Mouse (Mus musculus) C2C12 (cell line): ENCODE results near the gene Ttyh1. TPM values are rescaled to one million over a fixed set of nuclear protein-coding genes. Genes with fewer than 3 reads are reported as not detected.

Experiments
- H3K27me3 ChIP-seq: one replicate; pipeline ENCODE4 v1.6.1; 2011; ENCODE audit not compliant: control insufficient read depth, insufficient read depth, insufficient read length
- H3K36me3 ChIP-seq: one replicate; pipeline ENCODE4 v1.6.1; 2011; ENCODE audit not compliant: control insufficient read depth, insufficient read depth
- H3K4me3 ChIP-seq: one replicate; pipeline ENCODE4 v1.5.1; 2011; ENCODE audit warnings: mild to moderate bottlenecking, control low read depth; ENCODE audit not compliant: poor library complexity, insufficient read depth, severe bottlenecking
- H3K79me2 ChIP-seq: one replicate; pipeline ENCODE4 v1.6.1; 2011; ENCODE audit not compliant: control insufficient read depth, insufficient read depth
- H3K79me3 ChIP-seq: one replicate; pipeline ENCODE4 v1.6.1; 2011; ENCODE audit warnings: low read depth, control low read depth
- H3ac ChIP-seq: one replicate; pipeline ENCODE3; 2011; ENCODE audit warnings: low read depth; ENCODE audit not compliant: control insufficient read depth, insufficient read length
- CEBPB ChIP-seq: IDR thresholded peaks from one replicate; pipeline ENCODE4 v1.6.1; 2011; ENCODE audit warnings: low read depth, mild to moderate bottlenecking, control low read depth, moderate library complexity
- CTCF ChIP-seq: IDR thresholded peaks from one replicate; pipeline ENCODE4 v1.5.1; 2011; ENCODE audit not compliant: control insufficient read depth, insufficient read depth, insufficient read length
- FOSL1 ChIP-seq: IDR thresholded peaks from one replicate; pipeline ENCODE4 v1.8.0; 2011; ENCODE audit warnings: mild to moderate bottlenecking, low read length; ENCODE audit not compliant: poor library complexity, insufficient read depth, severe bottlenecking
- MAX ChIP-seq: IDR thresholded peaks from one replicate; pipeline ENCODE4 v1.6.1; 2011; ENCODE audit warnings: mild to moderate bottlenecking, control low read depth
- MYOD1 ChIP-seq: IDR thresholded peaks from one replicate; pipeline ENCODE4 v1.6.1; 2011; ENCODE audit warnings: low read depth; ENCODE audit not compliant: control insufficient read depth, insufficient read length
- MYOG ChIP-seq: IDR thresholded peaks from one replicate; pipeline ENCODE4 v1.6.1; 2011; ENCODE audit not compliant: control insufficient read depth, insufficient read length; ENCODE audit errors: extremely low read depth
- USF1 ChIP-seq: IDR thresholded peaks from one replicate; pipeline ENCODE4 v1.6.1; 2011; ENCODE audit warnings: low read depth, mild to moderate bottlenecking, control low read depth, moderate library complexity
- polyA plus RNA-seq: library from polyadenylated mRNA; unstranded; fragments of >200 nt; fragmentation: generic; extraction: Trizol; gene quantifications from one replicate; pipeline ENCODE4 v1.2.1, GENCODE M21; 2012; ENCODE audit warnings: missing spikeins

Gene Ttyh1
- polyA plus RNA-seq, 1 experiment, result 0.05 TPM

DNA sequence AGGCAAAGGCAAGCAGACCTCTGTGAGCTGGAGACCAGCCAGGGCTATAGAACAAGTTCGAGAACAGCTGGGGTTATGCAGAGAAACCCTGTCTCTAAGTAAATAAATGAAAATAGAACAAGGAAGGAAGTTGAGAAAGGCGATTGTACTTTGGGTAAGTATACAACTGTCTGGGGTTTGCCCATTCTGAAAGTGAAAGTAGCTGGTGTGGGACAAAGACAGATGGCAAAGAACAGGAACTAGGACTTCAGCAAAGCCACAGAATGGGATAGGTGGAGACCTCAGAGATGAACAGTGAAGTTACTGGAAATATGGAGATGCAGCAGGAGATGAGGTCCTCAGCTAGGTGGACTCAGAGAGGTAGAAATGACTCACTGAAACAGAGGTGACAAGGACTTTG is 36.4 kb upstream of the Ttyh1 start:
- TF ChIP-seq MYOD1, result no peak
- no peak for TF ChIP-seq CEBPB
- TF ChIP-seq FOSL1, result no peak
- TF ChIP-seq MAX, result no peak
- no peak for TF ChIP-seq USF1
- TF ChIP-seq CTCF, result no peak
- no peak for TF ChIP-seq MYOG
- no peak overlapping the region for H3K4me3 ChIP-seq
- no peaks in the 10 kb centered on the region for H3K79me3 ChIP-seq
- H3K79me2 ChIP-seq, result no peaks in the 10 kb centered on the region
- H3ac ChIP-seq, result no peak overlapping the region
- no peaks in the 10 kb centered on the region for H3K27me3 ChIP-seq
- H3K36me3 ChIP-seq, result no peaks in the 10 kb centered on the region

GRCm38 (mm10) chr7:4084161-4084560 is 35.0 kb upstream of the Ttyh1 start:
- no peak overlapping the region for H3ac ChIP-seq

GRCm38 (mm10) chr7:4085562-4085961 is 33.6 kb upstream of the Ttyh1 start:
- Histone ChIP-seq H3K79me3 (no peaks in the 10 kb centered on the region), H3ac (no peak overlapping the region), H3K36me3 (no peaks in the 10 kb centered on the region), H3K27me3 (no peaks in the 10 kb centered on the region), H3K79me2 (no peaks in the 10 kb centered on the region), H3K4me3 (no peak overlapping the region)
- TF ChIP-seq MYOG (no peak), CTCF (no peak), FOSL1 (no peak), MYOD1 (no peak), USF1 (no peak), CEBPB (no peak), MAX (no peak)

More at GRCm38 (mm10) chr7:4084161-4084560, 35.0 kb upstream of the Ttyh1 start:
- Histone ChIP-seq H3K79me3 (no peaks in the 10 kb centered on the region), H3K4me3 (no peak overlapping the region), H3K27me3 (no peaks in the 10 kb centered on the region), H3K79me2 (no peaks in the 10 kb centered on the region), H3K36me3 (no peaks in the 10 kb centered on the region)
- no peak for TF ChIP-seq CTCF
- TF ChIP-seq FOSL1, result no peak
- no peak for TF ChIP-seq MAX
- no peak for TF ChIP-seq MYOD1
- TF ChIP-seq MYOG, result no peak
- no peak for TF ChIP-seq CEBPB
- no peak for TF ChIP-seq USF1

- Histone ChIP-seq H3K36me3 (no peaks in the 10 kb centered on the region), H3K27me3 (no peaks in the 10 kb centered on the region)
These were observed 31.8 kb upstream of the Ttyh1 start for GRCm38 (mm10) chr7:4087238-4087895.

DNA sequence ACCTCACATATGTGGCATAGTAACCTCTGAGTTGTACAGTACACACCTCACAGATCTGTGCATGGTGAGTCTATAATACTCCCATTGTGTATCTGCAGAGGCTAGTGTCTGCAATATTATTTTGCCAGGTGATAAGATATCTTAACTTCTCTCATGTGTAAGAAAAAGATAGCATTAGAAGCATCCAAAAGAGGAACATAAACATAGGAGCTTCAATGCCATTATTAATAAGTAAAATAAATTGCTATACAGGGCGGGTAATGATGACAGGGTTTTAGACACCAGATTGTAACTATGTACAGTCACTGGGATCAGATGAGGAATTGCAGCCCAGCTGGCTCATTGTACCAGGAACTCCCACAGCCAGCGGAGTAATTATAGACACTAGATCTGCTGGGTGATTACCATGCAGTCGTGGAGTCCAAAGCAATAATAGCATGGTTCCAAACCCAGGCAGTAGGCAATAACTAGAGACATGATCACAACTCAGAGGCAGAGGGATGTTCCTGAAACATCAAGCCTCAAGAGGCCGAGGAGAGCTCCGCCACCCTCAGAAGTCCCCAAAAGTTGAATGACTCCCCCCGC is 31.2 kb upstream of the Ttyh1 start:
- Histone ChIP-seq H3K36me3 (no peaks in the 10 kb centered on the region), H3K79me2 (no peaks in the 10 kb centered on the region), H3ac (no peak overlapping the region), H3K27me3 (no peaks in the 10 kb centered on the region), H3K79me3 (no peaks in the 10 kb centered on the region), H3K4me3 (no peak overlapping the region)
- TF ChIP-seq CEBPB (no peak), MYOD1 (no peak), FOSL1 (no peak), USF1 (no peak), CTCF (no peak), MYOG (no peak), MAX (no peak)

More at GRCm38 (mm10) chr7:4087238-4087895, 31.8 kb upstream of the Ttyh1 start:
- H3ac ChIP-seq, result no peak overlapping the region
- no peak overlapping the region for H3K4me3 ChIP-seq
- H3K79me2 ChIP-seq, result no peaks in the 10 kb centered on the region
- no peaks in the 10 kb centered on the region for H3K79me3 ChIP-seq
- TF ChIP-seq USF1, result no peak
- TF ChIP-seq MYOD1, result no peak
- no peak for TF ChIP-seq MAX
- no peak for TF ChIP-seq FOSL1
- TF ChIP-seq MYOG, result no peak

GRCm38 (mm10) chr7:4088679-4089078 is 30.5 kb upstream of the Ttyh1 start:
- H3K79me2 ChIP-seq, result no peaks in the 10 kb centered on the region
- TF ChIP-seq FOSL1 (no peak), USF1 (no peak), MYOG (no peak), MAX (no peak), MYOD1 (no peak), CEBPB (no peak), CTCF (no peak)

More at GRCm38 (mm10) chr7:4088679-4089078, 30.5 kb upstream of the Ttyh1 start:
- Histone ChIP-seq H3K4me3 (no peak overlapping the region), H3K27me3 (no peaks in the 10 kb centered on the region), H3ac (no peak overlapping the region), H3K79me3 (no peaks in the 10 kb centered on the region), H3K36me3 (no peaks in the 10 kb centered on the region)
